Mouse (Mus musculus) heart, adult 2 months (tissue): ENCODE measurements at regions not wholly inside any gene's neighbourhood (a gene's known extent, or its start where the extent isn't known, plus 50 kb on each side); places are given as distances from the start of the nearest gene placed in this dataset.
A peak's percentile ranks its signal among the peaks of the same experiment; 100 is the strongest.

ENCODE experiments used
- DNase-seq, 2 experiments: peaks; one replicate each; pipeline ENCODE4 v3.0.0; 2021
- H3K27ac ChIP-seq: fragments of 200-600 bp; 2 replicates; pipeline ENCODE4 v1.8.1; 2022
- H3K27me3 ChIP-seq: fragments of 200-500 bp; 2 replicates; pipeline ENCODE4 v1.6.1; 2012; ENCODE audit warnings: mild to moderate bottlenecking, low read length, inconsistent platforms, mixed read lengths; ENCODE audit not compliant: control insufficient read depth, insufficient read depth
- H3K36me3 ChIP-seq: fragments of 200-500 bp; 2 replicates; pipeline ENCODE4 v1.6.1; 2012; ENCODE audit warnings: low read length, inconsistent platforms; ENCODE audit not compliant: control insufficient read depth, insufficient read depth
- H3K4me1 ChIP-seq: fragments of 200-500 bp; 2 replicates; pipeline ENCODE4 v1.6.1; 2011; ENCODE audit warnings: low read length; ENCODE audit not compliant: control insufficient read depth, insufficient read depth
- H3K4me3 ChIP-seq: fragments of 200-600 bp; 2 replicates; pipeline ENCODE4 v1.8.1; 2022
- H3K79me2 ChIP-seq: fragments of 200-500 bp; replicated peaks from 2 replicates; pipeline ENCODE4 v1.6.1; 2012; ENCODE audit warnings: mild to moderate bottlenecking, inconsistent platforms, low read length, moderate library complexity, mixed read lengths; ENCODE audit not compliant: control insufficient read depth, insufficient read depth
- H3K9ac ChIP-seq: fragments of 200-500 bp; 2 replicates; pipeline ENCODE4 v1.6.1; 2012; ENCODE audit warnings: low read depth, mild to moderate bottlenecking, control low read depth, inconsistent platforms, low read length, mixed read lengths
- CTCF ChIP-seq: fragments of 200-600 bp; IDR thresholded peaks from 2 replicates; pipeline ENCODE4 v1.8.1; 2022; ENCODE audit warnings: antibody characterized with exemption, mild to moderate bottlenecking, moderate library complexity
- EP300 ChIP-seq: fragments of 200-500 bp; IDR thresholded peaks from 2 replicates; pipeline ENCODE4 v1.6.1; 2011; ENCODE audit warnings: low read depth, low read length, control low read depth; ENCODE audit not compliant: insufficient read depth
- POLR2A ChIP-seq: fragments of 200-500 bp; IDR thresholded peaks from 2 replicates; pipeline ENCODE4 v1.6.1; 2011; ENCODE audit warnings: mild to moderate bottlenecking, low read depth, low read length, control low read depth; ENCODE audit not compliant: insufficient read depth
- WGBS: fragments of 180-500 bp; shearing (Covaris S2); methylation state at CpG from one replicate; pipeline ENCODE4 v1.1.7; 2018; 5-methylcytosine and 5-hydroxymethylcytosine counted together
- intact Hi-C: fragments of 180-260 bp; cut with DNase I; formaldehyde crosslinking; loops from one replicate; pipeline ENCODE4 v1.15.1; 2025

- no peak overlapping the region for H3K9ac ChIP-seq
- H3K36me3 ChIP-seq, result no peaks in the 10 kb centered on the region
- H3K27me3 ChIP-seq, result no peaks in the 10 kb centered on the region
- intact Hi-C loops, result loop anchor here (5.0 to 10.0 kb wide), 3 partner anchors 96 to 359 kb away; partner anchors contain the start of gene Nfe2l2
- no peak overlapping the region for H3K4me3 ChIP-seq
- H3K79me2 ChIP-seq, result no peaks in the 10 kb centered on the region
- 69% methylated on average over 15 of the region's 15 CpGs for WGBS
- peaks cover 4% of the 10 kb centered on the region for H3K4me1 ChIP-seq
- TF ChIP-seq EP300 (no peak), POLR2A (no peak), CTCF (no peak)
- H3K27ac ChIP-seq, result no peak overlapping the region
- no peak for DNase-seq
Measured at GRCm38 (mm10) chr2:75608482-75608881, 50.6 kb upstream of the Hnrnpa3 start.

GRCm38 (mm10) chr2:75609150-75609946 lies 49.7 kb upstream of the Hnrnpa3 start:
- no peak for TF ChIP-seq CTCF
- no peak for TF ChIP-seq POLR2A
- TF ChIP-seq EP300, result no peak
- no peaks in the 10 kb centered on the region for H3K27me3 ChIP-seq
- WGBS, result 19% methylated on average over 27 of the region's 27 CpGs
- DNase-seq, result peak; percentile 63 to 64
- intact Hi-C loops, result loop anchor here (5.0 to 10.0 kb wide), 3 partner anchors 95 to 358 kb away; partner anchors contain the start of gene Nfe2l2
- no peaks in the 10 kb centered on the region for H3K79me2 ChIP-seq
- peak overlapping the region; percentile 47 for H3K27ac ChIP-seq
- no peaks in the 10 kb centered on the region for H3K36me3 ChIP-seq
- peak overlapping the region; percentile 10; the same call in 1 of the 2 replicates for H3K9ac ChIP-seq
- H3K4me3 ChIP-seq, result peak overlapping the region; percentile 30
- H3K4me1 ChIP-seq, result peaks cover 3% of the 10 kb centered on the region
